Mouse (Mus musculus): ENCODE data around the gene Sgip1.

The Sgip1 gene

DNA sequence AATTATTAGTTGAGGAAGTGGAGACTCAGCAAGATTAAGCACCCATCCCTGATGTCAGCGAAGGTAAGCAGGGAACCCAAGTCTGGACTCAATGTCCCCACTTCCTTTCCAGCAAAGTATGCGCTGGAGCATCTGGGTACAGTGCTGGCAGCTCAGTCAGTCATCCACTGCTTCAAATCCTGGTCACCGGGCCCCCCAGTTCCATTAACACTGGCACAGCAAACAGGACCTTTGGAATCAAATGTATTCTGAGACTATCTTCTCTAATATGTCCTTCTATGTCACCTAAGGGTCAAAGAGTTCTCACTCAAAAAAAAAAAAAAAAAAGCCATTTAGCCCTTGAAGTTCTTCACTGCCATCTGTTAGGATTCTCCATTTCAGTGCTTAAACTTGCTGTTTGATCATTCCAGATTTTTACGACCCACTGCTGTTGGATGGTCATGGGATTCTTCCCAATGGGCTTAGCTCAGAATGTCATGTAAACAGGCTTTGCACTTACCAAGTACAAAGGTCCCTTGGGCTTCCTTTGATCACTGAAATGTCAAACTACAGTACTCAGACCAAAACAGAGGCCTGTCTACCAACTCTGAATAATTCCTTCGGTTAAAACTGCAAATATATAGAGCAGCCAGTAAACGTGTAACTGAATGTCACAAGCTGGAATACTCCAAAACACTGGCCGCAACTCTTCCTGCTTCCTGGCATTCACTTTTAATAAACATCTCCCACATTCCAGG is 99.1 kb downstream of the Sgip1 start:
- DNase-seq (ENCODE audit: low spot score): no peak

DNA sequence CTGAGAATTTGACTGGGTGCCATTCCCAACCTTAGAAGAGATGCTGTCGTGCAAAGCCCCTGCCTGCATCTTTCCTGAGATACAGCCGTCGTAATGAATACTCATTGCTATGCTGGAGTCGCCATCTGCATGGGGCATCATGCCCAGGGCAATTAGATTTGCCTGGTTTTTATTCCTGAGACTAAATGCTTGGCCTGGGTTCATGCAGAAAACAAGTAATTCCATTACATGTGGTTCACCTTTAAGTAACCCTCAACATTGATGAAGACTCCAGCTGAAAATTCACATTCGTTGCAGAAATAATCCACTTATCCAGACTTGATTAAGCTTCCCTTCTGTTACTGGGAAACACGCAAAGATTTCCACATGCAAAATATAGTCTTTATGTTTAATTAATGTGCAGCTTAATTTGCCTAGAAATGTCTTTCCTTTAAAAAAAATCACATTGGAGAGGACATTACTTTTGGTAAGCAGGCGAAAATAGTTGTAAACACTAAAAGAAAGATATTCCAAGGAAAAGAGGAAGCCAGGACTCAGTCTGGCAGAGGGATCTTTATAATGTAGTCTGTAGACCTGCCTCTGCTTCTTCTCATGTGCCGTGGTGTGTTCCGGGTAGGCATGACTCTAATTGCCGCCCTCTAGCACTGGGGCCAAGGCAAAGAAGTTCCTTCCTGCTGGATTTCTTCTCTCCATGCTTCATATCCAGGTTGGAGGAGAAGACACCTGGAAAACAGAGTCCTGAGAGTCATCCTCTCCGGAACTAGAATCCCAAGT is 100.0 kb downstream of the Sgip1 start:
- DNase-seq (ENCODE audit: low spot score): peak; percentile 64

DNA sequence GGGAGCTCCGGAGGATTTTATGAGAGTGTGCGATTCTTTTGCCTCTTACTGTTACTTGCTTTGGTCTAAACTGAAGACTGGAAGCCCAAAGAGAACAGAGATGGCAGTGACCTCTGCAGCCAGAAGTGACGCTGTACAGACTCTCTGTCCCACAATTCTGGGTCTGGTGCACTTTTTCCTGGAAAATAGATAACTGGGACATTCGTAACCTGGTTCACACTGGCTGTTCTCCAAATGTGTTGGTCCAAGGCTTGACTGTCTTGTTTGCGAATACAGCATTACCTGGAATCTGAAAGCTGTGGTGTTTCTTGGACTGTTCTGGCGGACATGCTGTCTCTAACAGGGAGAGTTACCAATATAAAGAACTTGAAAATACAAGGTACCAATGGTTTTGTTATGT is 109.4 kb downstream of the Sgip1 start:
- DNase-seq (ENCODE audit: low spot score): no peak

DNA sequence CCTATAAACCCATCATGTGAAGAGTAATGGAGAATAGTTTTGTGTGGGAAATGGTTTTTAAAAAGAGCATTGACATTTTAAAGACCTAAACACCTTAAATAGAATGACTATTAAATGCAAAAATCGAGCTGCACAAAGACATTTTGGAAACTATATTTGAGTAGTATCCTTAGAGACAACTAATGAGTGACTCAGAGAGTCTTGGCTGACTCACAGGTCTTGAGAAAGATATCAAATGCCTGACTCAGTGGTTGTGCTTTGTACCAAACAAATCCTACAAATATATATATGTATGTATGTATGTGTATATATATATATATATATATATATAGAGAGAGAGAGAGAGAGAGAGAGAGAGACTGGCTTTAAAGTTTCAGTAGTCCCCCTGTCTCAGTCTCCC is 110.1 kb downstream of the Sgip1 start:
- no peak for DNase-seq (ENCODE audit: low spot score)

DNA sequence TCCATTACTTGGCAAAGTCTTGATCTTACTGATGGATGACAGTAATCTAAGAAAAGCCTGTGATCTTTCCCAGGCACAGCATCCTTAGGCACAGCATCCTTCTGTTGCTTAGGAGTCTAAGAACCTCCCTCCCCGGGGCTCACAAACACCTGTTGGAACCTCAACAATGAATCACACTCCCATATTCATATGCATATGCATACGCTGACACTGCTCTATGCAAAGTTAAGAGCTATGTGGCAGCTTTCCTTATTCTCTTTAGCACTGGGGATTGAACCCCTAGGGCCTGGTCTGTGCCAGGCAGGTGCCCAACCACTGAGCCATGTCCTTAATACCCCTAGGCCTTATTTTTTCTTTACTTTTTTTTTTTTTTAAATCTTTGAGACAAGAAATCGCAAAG is 111.2 kb downstream of the Sgip1 start:
- no peak for DNase-seq (ENCODE audit: low spot score)

DNA sequence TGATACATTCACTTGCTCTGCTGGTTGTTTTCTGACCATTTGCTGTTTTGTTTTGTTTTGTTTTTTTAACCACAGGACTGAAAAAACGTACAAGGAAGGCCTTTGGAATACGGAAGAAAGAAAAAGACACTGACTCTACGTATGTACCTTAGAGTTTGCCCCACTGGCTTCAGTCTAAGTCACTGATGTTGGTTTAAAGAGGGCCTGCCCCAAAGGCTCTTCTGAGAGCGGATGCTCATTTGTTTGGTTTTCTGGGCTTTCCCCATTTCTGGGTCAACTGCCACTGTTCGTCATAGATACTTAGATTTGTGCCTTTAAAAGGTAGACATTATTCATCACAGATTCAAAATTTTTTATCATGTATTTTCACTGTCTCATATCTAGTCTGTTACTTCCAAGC is 111.7 kb downstream of the Sgip1 start:
- DNase-seq (ENCODE audit: low spot score): no peak

DNA sequence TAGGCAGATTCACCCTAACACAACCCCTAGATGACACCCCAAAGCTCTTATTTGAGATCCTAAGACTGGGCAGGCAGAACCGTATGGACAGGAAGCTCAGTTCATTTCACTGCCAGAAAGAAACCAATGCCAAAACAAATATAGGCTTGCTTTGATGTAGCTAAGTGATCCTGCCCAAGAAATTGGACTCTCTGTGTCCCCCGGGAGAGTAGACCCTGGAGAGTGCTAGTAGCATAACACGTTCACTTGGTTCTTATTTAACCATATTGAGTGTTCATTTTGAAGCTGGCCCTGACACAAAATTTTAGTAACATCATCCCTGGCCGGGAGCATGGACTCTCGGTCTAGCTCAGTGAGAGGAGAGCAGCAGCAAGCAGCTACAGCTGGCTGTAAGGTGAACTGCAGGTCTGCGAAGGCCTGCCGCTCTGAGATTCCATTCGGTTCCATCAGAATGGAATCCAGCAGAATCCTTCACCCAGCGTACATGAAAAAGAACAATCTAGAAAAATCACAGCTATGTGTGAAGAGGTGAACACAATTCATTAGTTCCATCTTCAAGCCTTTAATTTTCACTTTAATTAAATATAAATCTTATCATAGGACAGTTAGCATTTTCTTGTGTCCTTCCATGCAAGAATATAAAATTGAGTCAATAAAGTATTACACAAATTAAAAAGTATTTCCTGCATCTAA is 112.4 kb downstream of the Sgip1 start:
- peak; percentile 72 for DNase-seq (ENCODE audit: low spot score)

DNA sequence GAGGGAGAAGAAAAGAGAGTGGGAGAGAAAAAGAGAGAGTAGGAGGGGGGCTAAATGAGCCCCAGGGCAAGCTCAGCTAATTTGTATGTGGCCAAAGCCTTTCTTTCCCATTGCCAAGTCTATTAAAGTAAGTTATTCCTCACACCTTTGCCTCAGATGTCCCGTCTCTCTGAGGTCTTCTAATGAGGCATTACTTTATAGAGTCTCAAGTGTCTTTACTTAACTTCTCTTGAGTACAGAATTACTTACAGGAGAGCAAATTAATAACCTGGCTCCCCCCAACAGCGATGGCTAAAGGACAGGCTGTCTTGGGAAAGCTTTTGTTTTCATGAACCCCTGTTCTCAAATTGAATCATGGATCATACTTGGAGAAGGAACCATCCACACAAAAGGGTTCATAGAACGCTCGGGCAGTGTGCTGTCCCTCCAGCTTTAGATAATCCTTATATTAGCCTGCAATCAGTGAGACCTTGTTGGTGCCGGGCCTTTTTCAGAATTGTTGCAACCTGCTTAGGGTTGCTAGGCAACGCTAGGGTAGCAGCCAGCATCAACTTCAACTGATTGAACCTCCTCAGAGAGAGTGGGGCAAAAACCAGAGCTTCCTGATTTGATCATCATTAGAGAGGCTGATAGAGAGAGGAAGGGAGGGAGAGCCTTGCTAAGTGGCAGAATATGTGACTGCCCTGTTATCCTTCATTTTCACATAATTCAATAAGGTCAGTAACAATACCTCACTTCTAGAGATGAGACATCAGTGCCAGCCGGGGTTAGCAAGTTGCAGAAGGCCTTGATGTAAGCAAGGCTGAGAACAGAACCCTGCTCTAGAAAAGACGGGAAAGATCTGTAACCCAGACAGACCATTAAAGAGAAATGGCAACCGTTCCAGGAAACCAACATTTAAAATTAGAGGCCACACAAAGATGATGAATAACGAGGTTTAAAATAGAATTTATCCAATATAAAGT is 114.1 kb downstream of the Sgip1 start:
- DNase-seq (ENCODE audit: low spot score): peak; percentile 77

DNA sequence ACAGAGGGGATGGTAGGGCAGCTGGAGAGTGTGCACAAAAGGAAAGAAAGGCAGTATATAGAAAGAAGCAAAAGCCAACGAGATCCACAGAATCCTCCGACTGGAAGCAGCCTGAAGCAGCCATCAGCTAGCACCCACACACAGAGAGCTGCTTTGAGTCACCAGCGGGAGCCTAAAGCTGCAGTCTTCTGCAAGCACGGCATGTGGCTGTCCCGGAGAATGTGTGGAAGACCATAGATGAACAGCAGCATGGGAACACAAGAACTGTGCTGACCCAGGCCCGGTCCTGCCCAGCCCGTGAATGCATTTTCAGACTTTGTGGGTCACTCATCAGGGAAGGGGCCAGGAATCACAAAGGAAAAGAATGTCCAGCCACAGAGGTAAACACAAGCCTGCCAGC is 115.0 kb downstream of the Sgip1 start:
- no peak for DNase-seq (ENCODE audit: low spot score)

DNA sequence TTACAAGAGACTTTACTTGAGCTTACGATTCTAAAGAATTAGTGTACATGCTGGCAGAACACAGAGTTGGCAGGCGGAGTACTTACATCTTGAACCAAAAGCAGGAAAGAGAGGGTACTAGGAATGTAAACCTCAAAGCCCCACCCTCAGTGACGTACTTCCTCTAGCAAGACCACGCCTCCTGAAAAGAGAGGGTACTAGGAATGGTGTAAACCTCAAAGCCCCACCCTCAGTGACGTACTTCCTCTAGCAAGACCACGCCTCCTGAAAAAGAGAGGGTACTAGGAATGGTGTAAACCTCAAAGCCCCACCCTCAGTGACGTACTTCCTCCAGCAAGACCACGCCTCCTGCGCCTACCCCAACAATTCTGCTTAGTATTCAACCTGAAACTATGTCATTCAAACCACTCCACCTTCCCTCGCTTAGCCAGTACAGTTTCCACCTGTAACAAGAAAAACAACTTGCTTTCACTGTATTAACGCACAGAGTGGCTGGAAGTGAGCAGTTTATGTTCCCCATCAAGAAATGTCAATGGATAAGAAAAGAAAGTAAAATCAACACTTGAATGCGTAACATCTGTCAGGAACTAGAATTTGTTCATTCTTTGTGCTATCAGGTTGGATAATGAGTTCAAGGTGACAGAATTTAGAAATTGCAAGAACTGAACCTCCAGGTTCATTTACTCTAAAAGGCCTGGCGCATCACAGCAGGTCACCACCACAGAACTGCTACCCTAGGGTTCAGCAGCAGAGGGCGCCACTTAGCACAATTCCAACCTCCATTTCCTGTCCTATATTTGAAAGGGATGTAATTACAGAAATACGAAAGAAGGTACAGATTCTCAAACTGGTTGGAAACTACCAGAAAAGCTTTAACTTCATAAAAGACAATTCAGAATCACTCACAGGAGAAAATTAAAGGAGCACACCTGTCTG is 118.4 kb downstream of the Sgip1 start:
- DNase-seq (ENCODE audit: low spot score): no peak

DNA sequence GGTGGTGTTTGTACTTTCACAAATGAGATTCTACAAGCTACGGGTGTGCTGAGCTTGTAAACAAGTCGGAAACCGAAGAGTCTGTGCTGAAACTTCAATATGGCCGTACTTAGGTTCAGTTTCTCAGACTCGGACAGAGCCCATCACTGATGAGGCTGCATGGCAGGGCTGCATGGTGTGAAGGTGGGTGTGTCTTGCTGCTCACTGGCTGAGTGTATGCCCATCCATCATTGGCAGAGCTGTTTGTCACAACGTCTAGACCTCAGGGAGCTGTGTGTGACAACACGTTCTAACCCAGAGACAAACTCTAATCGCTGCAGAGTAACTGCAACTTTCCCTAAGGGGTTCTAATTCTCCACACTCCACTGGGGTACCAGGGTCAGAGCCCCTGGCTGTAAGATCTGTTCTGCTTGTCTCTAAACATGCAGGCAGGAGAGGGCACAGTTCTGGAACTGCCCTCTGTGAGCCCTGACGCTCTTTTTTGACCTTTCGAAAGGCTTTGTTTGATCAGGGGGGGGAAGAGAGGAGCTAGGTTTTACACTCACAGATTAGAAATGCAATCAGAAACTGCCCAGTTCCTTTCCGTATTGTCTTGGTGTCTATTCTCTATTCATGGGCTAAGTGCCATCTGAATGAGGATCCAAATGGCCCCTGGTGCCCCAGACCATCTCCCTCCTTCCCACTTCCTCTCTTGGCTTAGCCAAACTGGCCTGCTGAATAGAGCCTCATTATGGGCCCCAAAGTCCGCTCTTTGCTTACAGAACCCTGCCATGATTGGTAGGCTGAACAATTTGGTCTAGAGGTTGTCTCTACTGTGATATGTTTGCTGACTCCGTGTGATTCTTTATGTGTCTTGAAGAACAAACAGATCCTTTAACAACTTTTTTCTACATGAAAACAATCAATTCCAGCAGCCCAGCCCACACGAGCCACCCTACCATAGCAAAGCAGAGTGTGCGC is 121.9 kb downstream of the Sgip1 start:
- DNase-seq (ENCODE audit: low spot score): no peak

DNA sequence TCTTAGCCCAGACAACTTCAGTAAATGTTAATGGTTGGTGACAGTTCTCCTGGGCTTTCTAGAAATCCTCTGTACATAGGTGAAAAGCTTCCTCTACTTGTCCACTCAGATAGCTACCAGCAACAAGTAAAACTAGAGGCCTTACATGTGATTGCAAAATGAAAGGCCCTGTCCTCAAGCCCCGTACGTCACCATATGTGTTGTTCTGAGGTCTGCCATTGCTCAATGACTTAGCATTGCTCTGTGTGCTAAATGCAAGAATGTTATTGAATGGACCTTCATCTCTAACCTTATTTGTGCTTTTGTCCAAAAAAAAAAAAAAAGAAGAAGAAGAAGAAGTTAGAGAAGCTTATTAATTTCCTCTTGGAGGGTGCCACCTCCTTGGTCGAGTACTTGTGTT is 125.4 kb downstream of the Sgip1 start:
- no peak for DNase-seq (ENCODE audit: low spot score)

DNA sequence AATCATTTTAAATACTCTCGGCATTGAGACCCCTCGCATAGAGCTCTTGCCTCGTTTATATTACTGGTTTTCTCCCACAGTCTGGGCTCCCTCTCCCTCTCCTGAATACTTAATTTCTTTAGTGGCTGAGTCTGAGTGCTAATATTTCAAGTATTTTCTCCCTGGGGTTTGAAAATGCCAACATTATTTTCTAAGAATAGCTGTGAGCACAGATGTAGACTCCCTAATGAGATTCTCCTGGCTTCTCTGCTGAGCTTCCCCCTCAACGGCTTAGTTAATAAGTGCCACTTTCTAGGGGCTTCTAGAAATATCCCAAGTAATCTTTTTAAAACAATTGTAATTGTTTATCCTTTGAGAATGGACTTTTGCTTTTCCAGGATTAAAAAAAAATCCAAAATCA is 130.2 kb downstream of the Sgip1 start:
- no peak for DNase-seq (ENCODE audit: low spot score)

DNA sequence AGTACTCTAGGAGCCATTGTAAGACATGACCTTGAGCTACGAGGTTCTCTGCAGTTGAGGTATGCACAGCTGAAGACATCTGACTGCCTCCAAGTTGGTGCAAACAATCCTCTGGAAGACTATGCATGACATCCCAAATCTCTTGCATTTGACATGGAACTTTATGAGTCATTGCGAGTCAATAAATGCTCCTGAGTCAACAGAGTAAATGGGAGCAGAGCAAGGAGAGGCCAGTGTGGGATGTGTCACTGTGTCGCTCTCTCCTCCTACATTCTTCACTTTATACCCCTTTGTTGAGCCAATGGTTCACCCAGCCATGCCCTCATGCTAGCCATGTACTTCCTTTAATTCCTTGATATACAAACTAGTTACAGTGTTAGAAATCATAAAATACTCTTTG is 142.0 kb downstream of the Sgip1 start:
- no peak for DNase-seq (ENCODE audit: low spot score)

DNA sequence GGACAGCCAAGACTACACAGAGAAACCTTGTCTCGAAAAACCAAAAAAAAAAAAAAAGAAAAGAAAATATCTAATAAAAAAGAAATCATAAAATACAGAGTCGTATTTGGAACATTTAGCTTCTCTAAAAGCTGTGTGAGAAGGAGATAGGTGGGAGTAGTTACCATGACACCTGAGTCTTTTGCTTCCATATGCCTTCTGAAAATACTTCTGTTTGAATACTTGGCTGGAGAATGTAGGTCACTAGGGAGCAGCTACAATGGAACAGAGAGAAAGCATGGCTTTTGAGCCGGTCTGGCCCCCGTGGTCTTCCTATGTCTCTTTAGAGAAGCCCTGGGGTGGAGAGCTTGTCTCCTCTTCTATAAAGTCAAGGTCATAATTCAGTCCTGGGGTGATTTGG is 143.1 kb downstream of the Sgip1 start:
- no peak for DNase-seq (ENCODE audit: low spot score)

DNA sequence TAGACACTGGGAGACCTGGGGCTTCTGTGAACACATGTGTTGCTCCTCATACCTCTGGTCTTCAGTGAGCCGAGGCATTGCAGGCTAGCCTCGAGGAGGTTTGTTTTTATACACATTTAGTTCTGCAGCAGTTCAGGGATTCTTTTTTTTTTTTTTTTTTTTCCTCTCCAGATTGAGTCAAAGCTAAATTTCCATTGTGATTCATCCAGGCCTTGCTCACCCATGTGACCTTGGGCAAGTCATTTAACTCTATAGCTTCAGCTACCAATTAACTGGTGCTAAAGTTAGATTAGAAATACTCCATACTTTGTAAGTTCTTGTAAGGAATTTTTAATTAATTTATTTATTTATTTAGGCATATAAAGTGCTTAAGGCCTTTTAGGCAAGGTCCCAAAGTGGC is 145.4 kb downstream of the Sgip1 start:
- DNase-seq (ENCODE audit: low spot score): no peak

DNA sequence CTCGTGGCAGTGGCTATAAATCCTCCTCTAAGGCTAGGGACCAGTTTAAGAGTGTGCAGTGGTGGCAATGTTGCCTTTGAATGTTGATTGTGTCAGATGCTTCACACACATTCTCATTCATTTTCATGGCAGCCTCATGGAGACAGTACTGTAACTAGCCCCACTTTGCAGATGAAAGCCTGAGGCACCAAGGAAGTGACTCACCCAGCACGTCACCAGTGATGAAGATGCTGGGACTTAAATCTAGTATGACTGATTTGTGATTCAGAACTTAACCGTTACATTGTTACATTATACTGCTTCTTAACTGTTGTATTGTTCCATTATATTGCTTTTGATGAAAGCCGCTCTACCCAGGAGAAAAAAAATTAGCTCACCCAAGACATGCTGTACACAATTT is 145.8 kb downstream of the Sgip1 start:
- DNase-seq (ENCODE audit: low spot score): no peak

DNA sequence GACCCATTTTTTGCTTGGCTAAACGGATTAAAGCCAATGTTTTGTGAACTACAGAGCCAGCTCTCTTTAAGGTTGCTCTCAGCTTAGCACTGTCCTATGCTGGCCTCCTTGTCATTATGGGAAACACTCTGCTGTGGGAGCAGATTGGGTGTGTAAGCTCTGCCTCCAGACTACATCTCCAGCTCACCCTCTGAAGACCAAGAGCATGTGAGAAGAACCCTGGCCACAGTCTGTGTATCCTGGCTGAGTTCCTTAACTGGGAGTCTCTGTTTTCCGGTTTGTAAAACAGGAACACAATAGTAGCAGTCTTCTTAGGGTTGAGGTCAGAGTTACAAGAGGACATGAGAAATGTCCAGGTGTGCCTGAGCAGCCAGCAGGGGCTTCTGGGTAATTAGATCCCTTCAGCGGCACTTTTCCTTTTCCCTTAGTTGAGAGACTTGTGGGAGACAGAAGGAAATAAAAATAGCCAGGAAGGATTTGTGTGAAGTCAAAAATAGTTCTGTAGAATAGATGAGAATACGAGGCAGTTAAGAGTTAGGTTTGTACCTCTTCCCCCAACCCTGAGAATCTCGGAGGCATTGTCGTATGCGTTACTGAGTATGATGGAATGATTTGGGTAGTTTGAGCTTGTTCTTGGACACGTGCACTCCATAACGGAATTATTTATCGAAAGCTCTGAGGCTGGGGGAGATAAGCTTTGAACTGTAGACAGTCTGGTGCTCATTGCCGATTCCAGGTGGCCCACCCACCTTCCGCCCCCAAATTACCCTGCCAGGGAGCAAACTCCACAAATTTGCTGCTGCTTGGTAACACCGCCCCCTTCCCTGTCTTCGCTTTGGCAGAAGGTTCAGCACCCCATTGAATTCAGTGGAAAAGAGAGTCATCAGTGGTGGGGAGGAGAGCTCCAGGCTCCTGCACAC is 146.9 kb downstream of the Sgip1 start:
- DNase-seq (ENCODE audit: low spot score): no peak

DNA sequence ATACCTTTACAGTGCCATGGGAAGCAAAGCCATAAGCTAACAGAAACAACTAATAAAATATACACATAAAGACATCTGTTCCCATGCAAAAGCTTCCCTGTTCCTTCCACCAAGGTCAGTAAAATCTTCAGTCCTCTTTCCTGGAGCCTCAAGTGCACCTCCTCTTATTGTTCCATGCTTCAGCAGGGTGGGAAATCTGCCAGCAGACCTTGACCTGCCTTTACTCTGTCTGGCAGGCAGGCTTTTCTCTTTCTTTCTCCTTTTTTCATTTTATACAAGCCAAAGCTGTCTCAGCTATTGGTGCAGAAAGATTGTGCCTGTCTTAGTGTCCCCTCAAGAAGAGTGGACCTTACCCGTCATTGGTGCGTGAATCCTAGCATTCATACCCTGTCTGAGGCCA is 154.8 kb downstream of the Sgip1 start:
- no peak for DNase-seq (ENCODE audit: low spot score)

Data from MN1 (cell line).